Mouse (Mus musculus) bone marrow, adult 2 months (tissue): Measurements from ENCODE around the gene Mei4. TPM values are rescaled to one million over a fixed set of nuclear protein-coding genes. Genes with fewer than 3 reads are reported as not detected.

Experiments used
- H3K27ac ChIP-seq: fragments of 200-500 bp; 2 replicates; pipeline ENCODE4 v1.5.1; 2012; ENCODE audit warnings: low read depth, mild to moderate bottlenecking, control low read depth, inconsistent platforms, low read length; ENCODE audit not compliant: control insufficient read depth, poor library complexity, insufficient read depth
- H3K4me1 ChIP-seq: fragments of 200-500 bp; 2 replicates; pipeline ENCODE4 v1.6.1; 2011; ENCODE audit warnings: low read length; ENCODE audit not compliant: control insufficient read depth, insufficient read depth
- H3K4me3 ChIP-seq: fragments of 200-500 bp; replicated peaks from 2 replicates; pipeline ENCODE3; 2011; ENCODE audit warnings: mild to moderate bottlenecking, low read depth, low read length, control low read depth; ENCODE audit not compliant: control insufficient read depth
- CTCF ChIP-seq: fragments of 200-500 bp; IDR thresholded peaks from 2 replicates; pipeline ENCODE4 v1.5.1; 2011; ENCODE audit warnings: low read length, control low read depth; ENCODE audit not compliant: control insufficient read depth, insufficient read depth
- POLR2A ChIP-seq: fragments of 200-500 bp; IDR thresholded peaks from 2 replicates; pipeline ENCODE4 v1.6.1; 2011; ENCODE audit warnings: low read depth, mild to moderate bottlenecking, control low read depth, low read length, borderline replicate concordance; ENCODE audit not compliant: control insufficient read depth
- WGBS: fragments of 180-500 bp; shearing (Covaris S2); methylation state at CpG from one replicate; pipeline ENCODE4 v1.1.7; 2018; 5-methylcytosine and 5-hydroxymethylcytosine counted together
- polyA plus RNA-seq: library from polyadenylated mRNA; stranded (reverse); fragments of >200 nt; gene quantifications from 2 replicates; pipeline ENCODE4 v1.2.4, GENCODE M21; 2011; ENCODE audit warnings: low replicate concordance; ENCODE audit not compliant: missing spikeins, insufficient read depth, insufficient read length

Gene Mei4
- polyA plus RNA-seq, 1 experiment, result not detected

DNA sequence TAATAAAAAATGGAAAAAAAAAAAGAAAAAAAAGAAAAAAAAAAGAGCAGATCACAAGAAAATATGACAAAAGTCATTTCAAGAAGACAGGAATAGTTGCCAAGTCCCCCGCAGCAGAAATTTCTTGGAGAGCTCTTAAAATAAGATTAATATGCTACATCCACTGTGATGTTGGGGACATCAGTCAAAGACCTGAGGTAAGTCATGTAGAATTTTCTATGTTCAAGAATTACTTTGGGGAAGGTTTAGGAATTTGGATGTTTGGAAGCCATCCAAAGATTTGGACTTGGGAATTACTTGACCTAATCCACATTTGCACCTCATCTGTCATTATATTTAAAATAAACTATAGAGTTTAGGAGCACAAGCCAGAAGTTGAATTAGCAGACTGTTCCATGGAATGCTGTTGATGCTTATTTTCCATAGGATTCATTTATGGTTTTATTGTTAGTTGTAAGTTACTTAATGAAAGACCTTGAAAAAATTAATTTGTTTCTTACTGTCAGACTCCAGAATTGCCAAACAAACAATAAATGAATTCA lies 179.1 kb downstream of the Mei4 start:
- TF ChIP-seq POLR2A, result no peak
- TF ChIP-seq CTCF, result no peak
- WGBS, result 91% methylated on average over 1 of the region's 1 CpGs
- Histone ChIP-seq H3K4me3 (no peak overlapping the region), H3K27ac (no peak overlapping the region), H3K4me1 (no peaks in the 10 kb centered on the region)

DNA sequence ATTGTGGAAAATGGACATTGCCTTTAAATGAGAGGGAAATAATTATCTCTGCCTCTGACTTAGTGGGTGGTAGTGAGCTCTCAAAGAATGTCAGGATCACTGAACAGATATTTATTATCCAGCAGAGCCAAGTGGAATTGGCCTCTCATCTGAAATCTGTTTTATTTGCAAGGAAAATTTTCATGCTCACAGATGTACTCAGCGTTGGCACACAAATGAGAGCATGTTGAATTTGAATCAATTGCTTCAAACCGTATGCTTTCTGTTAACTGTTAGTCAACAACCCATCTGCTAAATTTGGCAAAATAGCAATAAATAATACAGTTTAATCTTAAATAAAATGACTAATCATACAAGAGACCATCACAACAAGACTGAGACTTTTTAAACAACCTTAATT lies 181.0 kb downstream of the Mei4 start:
- TF ChIP-seq POLR2A, result no peak
- TF ChIP-seq CTCF, result no peak
- H3K27ac ChIP-seq, result no peak overlapping the region
- 68% methylated on average over 2 of the region's 2 CpGs for WGBS
- H3K4me3 ChIP-seq, result no peak overlapping the region
- H3K4me1 ChIP-seq, result no peaks in the 10 kb centered on the region

DNA sequence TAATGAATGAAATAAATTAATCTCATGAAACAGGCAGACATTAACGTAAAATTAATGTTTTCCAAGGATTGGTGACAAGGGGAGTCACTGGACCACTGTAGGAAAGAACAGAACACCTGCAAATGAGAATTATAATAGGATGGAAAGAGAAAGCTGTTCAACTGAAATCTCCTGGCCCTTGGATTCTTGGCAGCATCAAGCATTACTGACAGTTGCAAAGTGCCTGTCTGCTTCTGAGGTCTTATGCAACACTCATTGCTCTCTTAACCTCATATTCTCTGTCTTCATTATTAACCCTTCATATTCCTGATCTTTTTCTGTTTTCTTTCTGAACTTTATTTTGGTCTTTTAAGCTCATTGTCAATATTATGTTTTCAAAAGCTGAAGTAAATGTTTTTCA lies 210.4 kb downstream of the Mei4 start:
- H3K4me3 ChIP-seq, result no peak overlapping the region
- no peak for TF ChIP-seq POLR2A
- TF ChIP-seq CTCF, result no peak
- H3K4me1 ChIP-seq, result no peaks in the 10 kb centered on the region
- H3K27ac ChIP-seq, result no peak overlapping the region
- WGBS, result 41% methylated on average over 1 of the region's 1 CpGs

DNA sequence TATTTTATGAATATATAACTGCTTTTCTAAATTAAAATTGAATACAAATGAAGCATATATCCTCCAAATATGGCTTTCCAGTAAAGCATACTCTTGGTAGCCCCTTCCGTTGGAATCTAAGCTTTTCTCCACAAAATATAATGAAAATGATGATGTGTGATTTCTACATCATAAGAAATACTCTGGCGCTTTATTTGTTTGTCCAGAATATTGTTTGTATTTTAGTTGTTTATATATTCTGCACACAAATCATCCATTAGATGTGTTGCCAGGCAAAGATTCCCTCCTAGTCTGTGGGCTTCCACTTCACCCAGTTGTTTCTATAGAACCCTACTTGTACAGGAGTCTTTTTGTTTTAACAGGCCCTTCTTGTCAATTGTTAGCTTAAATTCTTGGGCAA lies 211.8 kb downstream of the Mei4 start:
- Histone ChIP-seq H3K4me1 (no peaks in the 10 kb centered on the region), H3K4me3 (no peak overlapping the region), H3K27ac (no peak overlapping the region)
- TF ChIP-seq CTCF (no peak), POLR2A (no peak)
- 82% methylated on average over 2 of the region's 2 CpGs for WGBS

DNA sequence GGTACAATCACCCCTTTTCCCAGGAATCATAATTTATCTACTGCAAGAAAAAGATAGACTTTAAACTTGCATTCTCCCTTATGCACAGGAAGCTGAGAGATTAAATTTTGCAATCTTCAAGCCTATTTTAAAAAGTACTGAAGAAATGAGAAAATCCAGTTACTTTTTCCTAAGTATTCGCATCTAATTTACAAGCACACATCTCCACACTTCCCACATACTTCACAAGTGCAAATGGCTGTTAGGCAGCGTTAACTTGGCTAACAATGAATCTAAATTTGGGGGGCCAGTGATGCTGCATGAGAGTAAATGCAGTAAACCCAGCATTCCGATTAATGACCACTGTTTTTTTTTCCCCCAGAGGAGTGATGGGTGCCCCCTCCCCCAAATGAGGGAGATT lies 232.9 kb downstream of the Mei4 start:
- no peak overlapping the region for H3K27ac ChIP-seq
- WGBS, result 69% methylated on average over 3 of the region's 3 CpGs
- no peaks in the 10 kb centered on the region for H3K4me1 ChIP-seq
- no peak for TF ChIP-seq CTCF
- no peak for TF ChIP-seq POLR2A
- no peak overlapping the region for H3K4me3 ChIP-seq

DNA sequence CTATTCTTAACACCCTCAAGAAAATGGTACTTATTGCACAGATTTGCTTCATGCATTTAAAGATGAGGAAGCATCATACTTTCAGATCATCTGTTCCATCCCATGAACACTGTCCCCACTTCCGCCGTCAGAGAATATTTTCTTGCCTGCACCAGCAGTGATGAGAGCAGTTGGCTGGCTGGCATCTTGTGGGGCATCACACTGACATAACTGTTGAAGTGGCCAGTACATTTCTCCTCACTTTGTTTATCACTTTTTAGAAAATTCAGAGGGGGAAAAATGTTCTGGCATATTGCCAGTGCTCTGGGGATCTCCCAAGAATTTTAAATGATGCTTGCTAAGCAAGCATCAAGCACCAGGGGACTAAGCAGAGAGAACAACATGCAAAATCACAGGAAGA lies 251.4 kb downstream of the Mei4 start:
- no peak for TF ChIP-seq CTCF
- TF ChIP-seq POLR2A, result no peak
- 88% methylated on average over 2 of the region's 2 CpGs for WGBS
- no peaks in the 10 kb centered on the region for H3K4me1 ChIP-seq
- H3K4me3 ChIP-seq, result no peak overlapping the region
- H3K27ac ChIP-seq, result no peak overlapping the region

DNA sequence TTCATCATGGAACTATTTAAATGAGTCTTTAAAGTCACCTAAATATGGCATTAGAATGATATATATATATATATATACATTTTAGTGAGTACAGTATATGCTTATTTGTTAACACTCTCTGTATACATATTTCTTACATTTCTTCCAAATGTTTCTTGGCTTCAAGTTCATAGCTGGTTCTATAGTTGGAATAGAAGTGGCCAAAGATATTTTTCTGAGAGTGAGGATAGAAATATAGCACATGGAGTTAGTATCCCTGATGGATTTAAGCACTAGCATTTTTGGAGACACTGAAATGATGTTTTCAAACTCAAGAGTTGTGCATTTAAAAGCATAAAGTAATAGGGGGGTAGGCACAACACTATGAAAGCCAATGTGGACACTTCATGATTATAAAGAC lies 272.6 kb downstream of the Mei4 start:
- TF ChIP-seq CTCF (no peak), POLR2A (no peak)
- no peaks in the 10 kb centered on the region for H3K4me1 ChIP-seq

DNA sequence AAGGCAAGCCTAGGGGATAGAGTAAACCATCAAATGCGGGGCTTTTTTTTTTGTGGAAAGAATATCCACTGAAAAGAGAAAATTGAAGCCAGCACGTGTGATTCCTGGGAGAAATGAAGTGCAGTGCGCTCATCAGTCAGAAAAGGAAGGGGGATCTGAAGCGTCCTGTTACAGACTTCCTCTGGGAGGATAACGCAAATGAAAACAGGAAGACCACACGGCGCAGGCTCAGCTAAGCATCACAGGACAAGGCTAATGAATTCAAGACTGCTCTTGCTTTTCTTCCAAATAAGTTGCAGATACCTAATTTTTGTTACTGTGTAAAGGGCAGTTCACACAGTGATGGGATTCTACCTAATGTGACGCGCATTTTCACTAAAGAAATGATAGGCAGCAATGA lies 296.7 kb downstream of the Mei4 start:
- no peak overlapping the region for H3K27ac ChIP-seq
- no peak overlapping the region for H3K4me3 ChIP-seq

More for the DNA sequence above, 272.6 kb downstream of the Mei4 start:
- Histone ChIP-seq H3K4me3 (no peak overlapping the region), H3K27ac (no peak overlapping the region)

DNA sequence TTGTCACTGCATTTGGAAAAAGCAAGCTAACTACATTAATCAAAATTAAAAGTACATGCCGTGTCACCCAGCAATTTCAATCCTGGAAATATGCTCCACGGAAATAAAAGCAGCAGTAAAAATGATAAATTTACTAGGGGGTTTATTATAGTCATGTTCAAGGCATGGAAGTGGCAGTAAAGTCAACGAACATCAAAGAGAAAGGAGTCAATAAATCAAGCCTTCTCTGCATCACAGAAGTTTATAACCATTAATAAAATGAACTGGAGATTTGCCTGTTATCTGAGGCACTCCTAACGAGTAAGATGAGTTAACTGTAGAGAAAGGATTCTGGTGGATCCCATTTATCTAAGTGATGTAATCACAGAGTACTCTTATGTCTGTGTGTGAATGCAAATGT lies 298.9 kb downstream of the Mei4 start:
- Histone ChIP-seq H3K4me3 (no peak overlapping the region), H3K4me1 (no peaks in the 10 kb centered on the region), H3K27ac (no peak overlapping the region)
- 54% methylated on average over 4 of the region's 4 CpGs for WGBS
- TF ChIP-seq POLR2A (no peak), CTCF (no peak)

More for the DNA sequence above, 296.7 kb downstream of the Mei4 start:
- no peak for TF ChIP-seq POLR2A
- H3K4me1 ChIP-seq, result no peaks in the 10 kb centered on the region
- WGBS, result 32% methylated on average over 9 of the region's 9 CpGs
